Mouse (Mus musculus): ENCODE data around the gene Gm6760.

Gene Gm6760

DNA sequence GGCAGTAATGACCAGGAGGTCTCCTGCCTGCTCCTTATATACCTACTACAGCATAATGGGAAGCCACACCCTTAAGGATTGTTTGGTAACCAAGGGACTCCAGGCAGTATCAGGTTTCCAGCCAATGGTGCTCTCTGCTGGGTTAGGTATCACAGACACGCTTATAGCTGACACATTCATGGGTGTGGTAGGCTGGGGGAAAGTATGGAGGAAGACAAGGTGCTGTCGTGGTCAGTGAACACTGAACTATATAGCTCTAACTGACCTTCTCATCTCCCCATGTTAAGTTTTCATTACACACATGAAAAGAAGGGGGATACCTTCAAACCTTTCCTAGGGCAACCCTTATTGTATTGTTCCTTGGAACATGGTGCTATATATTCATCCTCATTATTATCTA, at the start of gene Gm6760:
Gm6760 (minus strand) TSS at position 101 of the 400 bp plus-strand sequence.
- DNase-seq: no peak

DNA sequence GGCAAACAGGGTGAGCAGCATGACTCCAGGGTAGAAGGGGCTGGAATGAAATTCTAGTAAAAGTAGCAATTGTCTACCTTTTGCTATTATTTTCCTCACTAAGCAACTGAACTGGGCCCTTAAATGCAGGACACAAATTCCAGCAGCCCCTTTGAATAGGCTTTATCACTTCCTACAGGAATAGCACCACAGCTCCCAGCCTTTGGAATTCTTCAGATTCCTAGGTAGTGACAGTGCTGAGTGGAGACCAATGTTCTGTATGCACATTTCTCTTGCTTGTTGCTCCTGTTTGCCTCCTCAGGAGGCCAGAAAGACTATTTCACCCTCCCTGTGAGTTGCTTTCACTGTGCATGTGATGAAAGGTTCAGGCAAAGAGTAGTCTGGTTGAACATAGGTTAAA, 29.2 kb upstream of the Gm6760 start:
- no peak for DNase-seq

GRCm38 (mm10) chrX:64173248-64173647, 21.2 kb upstream of the Gm6760 start, which contains the start of gene 3830417A13Rik:
TSS of gene 3830417A13Rik (plus strand) at chrX:64173548.
- DNase-seq: no peak
